Mouse (Mus musculus) thymus, postnatal 4 days (tissue): ENCODE data around the gene Sqstm1.

Experiments
- DNase-seq: peaks from one replicate; pipeline ENCODE4 v3.0.0; 2021

The Sqstm1 gene

GRCm38 (mm10) chr11:50210505-50211151 is at the start of gene Sqstm1, which contains the start of gene Mgat4b:
Sqstm1 (minus strand) TSS chr11:50210827.
Mgat4b (plus strand) TSS chr11:50210890.
- DNase-seq, result peak; percentile 87

- no peak for DNase-seq
These were observed 47.7 kb upstream of the Sqstm1 start for GRCm38 (mm10) chr11:50258310-50258709.

- DNase-seq, result no peak
These were observed 46.0 kb upstream of the Sqstm1 start for GRCm38 (mm10) chr11:50256615-50257014.

- no peak for DNase-seq
These were observed 43.5 kb upstream of the Sqstm1 start for GRCm38 (mm10) chr11:50254010-50254580.

GRCm38 (mm10) chr11:50253393-50253792 is 42.8 kb upstream of the Sqstm1 start:
- no peak for DNase-seq

GRCm38 (mm10) chr11:50252684-50253265 is 42.1 kb upstream of the Sqstm1 start:
- DNase-seq, result no peak

- DNase-seq, result no peak
These were observed 41.5 kb upstream of the Sqstm1 start for GRCm38 (mm10) chr11:50252166-50252565.

- no peak for DNase-seq
These were observed 38.0 kb upstream of the Sqstm1 start for GRCm38 (mm10) chr11:50248473-50249171.

- no peak for DNase-seq
These were observed 34.6 kb upstream of the Sqstm1 start for GRCm38 (mm10) chr11:50245269-50245668.

GRCm38 (mm10) chr11:50243926-50244325 is 33.3 kb upstream of the Sqstm1 start:
- DNase-seq, result no peak

- DNase-seq, result no peak
These were observed 29.7 kb upstream of the Sqstm1 start for GRCm38 (mm10) chr11:50240235-50240911.

- no peak for DNase-seq
These were observed 28.5 kb upstream of the Sqstm1 start for GRCm38 (mm10) chr11:50238821-50239791.

GRCm38 (mm10) chr11:50238324-50238723 is 27.7 kb upstream of the Sqstm1 start, which contains the start of gene Ltc4s:
Ltc4s (minus strand) TSS chr11:50238616.
- no peak for DNase-seq

GRCm38 (mm10) chr11:50236937-50237835 is 26.6 kb upstream of the Sqstm1 start:
- no peak for DNase-seq

GRCm38 (mm10) chr11:50236540-50236936 is 25.9 kb upstream of the Sqstm1 start:
- peak; percentile 97 for DNase-seq

GRCm38 (mm10) chr11:50234606-50235005 is 24.0 kb upstream of the Sqstm1 start:
- DNase-seq, result no peak

GRCm38 (mm10) chr11:50233993-50234392 is 23.4 kb upstream of the Sqstm1 start:
- DNase-seq, result peak; percentile 69

- DNase-seq, result no peak
These were observed 22.4 kb upstream of the Sqstm1 start for GRCm38 (mm10) chr11:50233022-50233421.

- peak; percentile 69 for DNase-seq
These were observed 20.8 kb upstream of the Sqstm1 start for GRCm38 (mm10) chr11:50231411-50231810.

GRCm38 (mm10) chr11:50230481-50231304 is 20.1 kb upstream of the Sqstm1 start:
- DNase-seq, result no peak
